Mouse (Mus musculus) kidney, embryonic 16.5 days (tissue): Measurements from ENCODE around the gene Prr14. TPM values are rescaled to one million over a fixed set of nuclear protein-coding genes. Genes with fewer than 3 reads are reported as not detected.
A peak's percentile ranks its signal among the peaks of the same experiment; 100 is the strongest.
"Not testable (repeated sequence)": the region's sequence is repeated elsewhere in the genome, so short reads cannot be mapped to it uniquely, and the experiment has no call there.

Experiments used
- ATAC-seq: fragments of 200-750 bp; cut with Nextera tagmentation; 2 replicates; pipeline ENCODE4 v1.8.0; 2017; ENCODE audit warnings: moderate TSS enrichment; ENCODE audit not compliant: low FRiP score, low TSS enrichment
- H3K27ac ChIP-seq: fragments of 300-500 bp; sonication (generic); 2 replicates; pipeline ENCODE4 v1.5.1; 2014; ENCODE audit warnings: low read length
- H3K27me3 ChIP-seq: fragments of 300-500 bp; sonication (generic); 2 replicates; pipeline ENCODE4 v1.6.1; 2014; ENCODE audit warnings: low read length, control low read depth, mixed read lengths; ENCODE audit not compliant: insufficient read depth
- H3K36me3 ChIP-seq: fragments of 300-500 bp; sonication (generic); 2 replicates; pipeline ENCODE4 v1.6.1; 2014; ENCODE audit warnings: low read length, control low read depth, mixed read lengths; ENCODE audit not compliant: insufficient read depth
- H3K4me1 ChIP-seq: fragments of 300-500 bp; sonication (generic); 2 replicates; pipeline ENCODE4 v1.6.1; 2014; ENCODE audit warnings: low read length, control low read depth, mixed read lengths; ENCODE audit not compliant: insufficient read depth
- H3K4me2 ChIP-seq: fragments of 300-500 bp; sonication (generic); replicated peaks from 2 replicates; pipeline ENCODE4 v1.6.1; 2014; ENCODE audit warnings: low read depth, low read length
- H3K4me3 ChIP-seq: fragments of 300-500 bp; sonication (generic); 2 replicates; pipeline ENCODE4 v1.5.1; 2014; ENCODE audit warnings: mild to moderate bottlenecking, low read length
- H3K9ac ChIP-seq: fragments of 300-500 bp; sonication (generic); replicated peaks from 2 replicates; pipeline ENCODE4 v1.6.1; 2014; ENCODE audit warnings: low read length
- H3K9me3 ChIP-seq: fragments of 300-500 bp; sonication (generic); 2 replicates; pipeline ENCODE4 v1.6.1; 2016; ENCODE audit warnings: low read length, control low read depth
- WGBS: fragments of 180-500 bp; shearing (Covaris S2); extraction: QIAGEN DNeasy Blood & Tissue Kit; methylation state at CpG from one replicate; pipeline ENCODE4 v1.1.7; 2014; 5-methylcytosine and 5-hydroxymethylcytosine counted together
- polyA plus RNA-seq: library from polyadenylated mRNA; unstranded; fragments of >200 nt; fragmentation: Nextera tagmentation; extraction: Ambion mirVana; gene quantifications from 2 replicates; pipeline ENCODE4 v1.2.1, GENCODE M21; 2015

Prr14 gene
- polyA plus RNA-seq, 1 experiment from 2014 or later = 41.9 TPM

GRCm38 (mm10) chr7:127508291-127508690 is 48.9 kb downstream of the Prr14 start:
- peaks cover 10% of the 10 kb centered on the region for H3K4me1 ChIP-seq
- no peaks in the 10 kb centered on the region for H3K27me3 ChIP-seq
- WGBS = 98% methylated on average over 3 of the region's 3 CpGs
- no peak overlapping the region for H3K9ac ChIP-seq
- ATAC-seq = no peak
- H3K4me2 ChIP-seq = no peak overlapping the region
- H3K27ac ChIP-seq = no peak overlapping the region
- 0 out of 2 replicates have a peak, but pooled peaks cover 3% of the 10 kb centered on the region for H3K9me3 ChIP-seq
- H3K36me3 ChIP-seq = no peaks in the 10 kb centered on the region
- H3K4me3 ChIP-seq = no peak overlapping the region

GRCm38 (mm10) chr7:127509830-127510229 is 50.4 kb downstream of the Prr14 start:
- H3K9ac ChIP-seq, ATAC-seq, H3K27me3 ChIP-seq, H3K27ac ChIP-seq, H3K36me3 ChIP-seq, H3K9me3 ChIP-seq, H3K4me2 ChIP-seq, H3K4me3 ChIP-seq: not testable (repeated sequence)
- peaks cover 20% of the 10 kb centered on the region for H3K4me1 ChIP-seq
- WGBS = 97% methylated on average over 3 of the region's 4 CpGs

GRCm38 (mm10) chr7:127511241-127511640 is 51.8 kb downstream of the Prr14 start:
- H3K27me3 ChIP-seq = no peaks in the 10 kb centered on the region
- H3K9ac ChIP-seq = peak overlapping the region; percentile 97
- peaks cover 7% of the 10 kb centered on the region; the same call in 1 of the 2 replicates for H3K36me3 ChIP-seq
- 0 out of 2 replicates have a peak, but pooled peaks cover 3% of the 10 kb centered on the region for H3K9me3 ChIP-seq
- H3K27ac ChIP-seq = peak overlapping the region; percentile 99
- peak overlapping the region; percentile 54 for H3K4me2 ChIP-seq
- 25% methylated on average over 8 of the region's 8 CpGs for WGBS
- H3K4me3 ChIP-seq = peak overlapping the region; percentile 92
- ATAC-seq = no peak
- H3K4me1 ChIP-seq = peaks cover 20% of the 10 kb centered on the region

GRCm38 (mm10) chr7:127511808-127512230 is 52.4 kb downstream of the Prr14 start, which contains the start of gene Srcap:
Srcap (plus strand) TSS chr7:127511983.
- peak within 1 kb of the TSS; percentile 54 for H3K4me2 ChIP-seq
- under 1% methylated on average over 37 of the region's 37 CpGs for WGBS
- ATAC-seq = peak; percentile 99

GRCm38 (mm10) chr7:127512231-127513015 is 53.0 kb downstream of the Prr14 start:
- Histone ChIP-seq H3K9ac (peak overlapping the region; percentile 97), H3K27ac (peak overlapping the region; percentile 99), H3K9me3 (0 out of 2 replicates have a peak, but pooled peaks cover 3% of the 10 kb centered on the region), H3K4me1 (peaks cover 20% of the 10 kb centered on the region), H3K27me3 (no peaks in the 10 kb centered on the region), H3K36me3 (peaks cover 17% of the 10 kb centered on the region), H3K4me2 (peak overlapping the region; percentile 54), H3K4me3 (peak overlapping the region; percentile 92)
- WGBS = under 1% methylated on average over 57 of the region's 93 CpGs
- ATAC-seq = peak; percentile 85

More at GRCm38 (mm10) chr7:127511808-127512230, 52.4 kb downstream of the Prr14 start, which contains the start of gene Srcap:
- H3K4me3 ChIP-seq = peak within 1 kb of the TSS; percentile 92
- H3K4me1 ChIP-seq = peaks cover 20% of the 10 kb centered on the region
- peaks cover 12% of the 10 kb centered on the region for H3K36me3 ChIP-seq
- H3K9ac ChIP-seq = peak within 1 kb of the TSS; percentile 97
- 0 out of 2 replicates have a peak, but pooled peaks cover 3% of the 10 kb centered on the region for H3K9me3 ChIP-seq
- peak within 1 kb of the TSS; percentile 99 for H3K27ac ChIP-seq
- no peaks in the 10 kb centered on the region for H3K27me3 ChIP-seq

GRCm38 (mm10) chr7:127513016-127513390 is 53.6 kb downstream of the Prr14 start:
- no peaks in the 10 kb centered on the region for H3K27me3 ChIP-seq
- peak overlapping the region; percentile 54 for H3K4me2 ChIP-seq
- peak overlapping the region; percentile 97 for H3K9ac ChIP-seq
- ATAC-seq = no peak
- H3K4me1 ChIP-seq = peaks cover 20% of the 10 kb centered on the region
- H3K36me3 ChIP-seq = peaks cover 23% of the 10 kb centered on the region
- H3K9me3 ChIP-seq = 0 out of 2 replicates have a peak, but pooled peaks cover 3% of the 10 kb centered on the region
- WGBS = 32% methylated on average over 8 of the region's 8 CpGs
- peak overlapping the region; percentile 92 for H3K4me3 ChIP-seq
- peak overlapping the region; percentile 99 for H3K27ac ChIP-seq

GRCm38 (mm10) chr7:127513781-127514180 is 54.4 kb downstream of the Prr14 start:
- Histone ChIP-seq H3K9me3 (no peaks in the 10 kb centered on the region), H3K27ac (peak overlapping the region; percentile 99; the same call in 1 of the 2 replicates)
- 60% methylated on average over 3 of the region's 3 CpGs for WGBS

GRCm38 (mm10) chr7:127515846-127516245 is 56.4 kb downstream of the Prr14 start:
- H3K27ac ChIP-seq = no peak overlapping the region
- no peak overlapping the region for H3K9ac ChIP-seq
- H3K27me3 ChIP-seq = no peaks in the 10 kb centered on the region
- H3K4me3 ChIP-seq = no peak overlapping the region
- H3K36me3 ChIP-seq = peaks cover 34% of the 10 kb centered on the region
- peaks cover 18% of the 10 kb centered on the region for H3K4me1 ChIP-seq
- no peaks in the 10 kb centered on the region for H3K9me3 ChIP-seq
- WGBS = 92% methylated on average over 7 of the region's 7 CpGs
- no peak overlapping the region for H3K4me2 ChIP-seq
- no peak for ATAC-seq

More at GRCm38 (mm10) chr7:127513781-127514180, 54.4 kb downstream of the Prr14 start:
- Histone ChIP-seq H3K36me3 (peaks cover 23% of the 10 kb centered on the region), H3K4me2 (peak overlapping the region; percentile 54), H3K9ac (peak overlapping the region; percentile 32), H3K4me1 (peaks cover 20% of the 10 kb centered on the region), H3K4me3 (peak overlapping the region; percentile 92), H3K27me3 (no peaks in the 10 kb centered on the region)
- ATAC-seq = no peak

- no peak overlapping the region for H3K4me3 ChIP-seq
- H3K27ac ChIP-seq = no peak overlapping the region
- H3K9ac ChIP-seq = no peak overlapping the region
- H3K4me2 ChIP-seq = no peak overlapping the region
- no peaks in the 10 kb centered on the region for H3K9me3 ChIP-seq
- peaks cover 13% of the 10 kb centered on the region for H3K4me1 ChIP-seq
- H3K36me3 ChIP-seq = peaks cover 39% of the 10 kb centered on the region
- no peak for ATAC-seq
- H3K27me3 ChIP-seq = no peaks in the 10 kb centered on the region
- WGBS = 90% methylated on average over 6 of the region's 7 CpGs
Observed at GRCm38 (mm10) chr7:127516344-127516743, 56.9 kb downstream of the Prr14 start.

- WGBS = 92% methylated on average over 3 of the region's 3 CpGs
- no peak within 1 kb of the TSS for H3K9ac ChIP-seq
- H3K4me1 ChIP-seq = no peaks in the 10 kb centered on the region; the same call in 1 of the 2 replicates
- H3K9me3 ChIP-seq = no peaks in the 10 kb centered on the region
- H3K27me3 ChIP-seq = no peaks in the 10 kb centered on the region
- peaks cover 66% of the 10 kb centered on the region for H3K36me3 ChIP-seq
- no peak within 1 kb of the TSS for H3K4me2 ChIP-seq
- no peak within 1 kb of the TSS for H3K27ac ChIP-seq
- no peak for ATAC-seq
- H3K4me3 ChIP-seq = no peak within 1 kb of the TSS
Observed at GRCm38 (mm10) chr7:127519284-127519683, 59.9 kb downstream of the Prr14 start, which contains the start of gene Gm42715. Gm42715 (plus strand) TSS chr7:127519584.
